Mouse (Mus musculus) kidney, adult 2 months (tissue): ENCODE measurements around the gene Mpp3.

Experiments
- CTCF ChIP-seq: fragments of 200-500 bp; conservative IDR thresholded peaks from 2 replicates; pipeline ENCODE4 v1.5.1; 2011; ENCODE audit warnings: low read depth, mild to moderate bottlenecking, control low read depth, low read length, moderate library complexity, mixed read lengths; ENCODE audit not compliant: insufficient read depth, insufficient read length
- POLR2A ChIP-seq: fragments of 200-500 bp; IDR thresholded peaks from one replicate; pipeline ENCODE4 v1.6.1; 2011; ENCODE audit warnings: low read depth, low read length, control low read depth

DNA sequence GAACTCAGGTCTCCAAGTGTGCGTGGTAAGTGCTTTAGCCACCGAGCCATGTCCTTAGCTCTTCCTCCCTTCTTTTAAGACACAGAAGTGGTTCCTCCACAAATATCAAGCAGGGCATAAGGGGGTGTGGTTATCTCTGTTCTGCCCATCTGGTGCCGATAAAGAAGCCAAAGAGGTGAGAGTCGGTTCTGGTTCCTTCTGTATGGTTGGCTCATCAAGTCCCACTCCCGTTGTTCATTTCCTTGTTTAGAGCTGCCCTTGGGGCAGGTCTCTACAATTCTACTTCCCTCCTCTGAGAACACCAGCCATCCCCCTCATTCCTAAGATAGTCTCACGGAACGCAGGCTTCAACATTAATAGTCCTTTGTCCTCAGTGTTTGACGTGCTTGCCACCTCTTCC lies 34.2 kb downstream of the Mpp3 start:
- TF ChIP-seq CTCF (no peak), POLR2A (no peak)
